Mouse (Mus musculus): ENCODE results near the gene 1810043G02Rik.
"Not testable (repeated sequence)": the region's sequence is repeated elsewhere in the genome, so short reads cannot be mapped to it uniquely, and the experiment has no call there.

1810043G02Rik gene

GRCm38 (mm10) chr10:77978351-77979350 is at the start of gene 1810043G02Rik:
1810043G02Rik (plus strand) TSS chr10:77978524.
- DNase-seq, result peak; percentile 100

- no peak for DNase-seq
Measured at GRCm38 (mm10) chr10:77939685-77940084, 38.6 kb upstream of the 1810043G02Rik start.

DNA sequence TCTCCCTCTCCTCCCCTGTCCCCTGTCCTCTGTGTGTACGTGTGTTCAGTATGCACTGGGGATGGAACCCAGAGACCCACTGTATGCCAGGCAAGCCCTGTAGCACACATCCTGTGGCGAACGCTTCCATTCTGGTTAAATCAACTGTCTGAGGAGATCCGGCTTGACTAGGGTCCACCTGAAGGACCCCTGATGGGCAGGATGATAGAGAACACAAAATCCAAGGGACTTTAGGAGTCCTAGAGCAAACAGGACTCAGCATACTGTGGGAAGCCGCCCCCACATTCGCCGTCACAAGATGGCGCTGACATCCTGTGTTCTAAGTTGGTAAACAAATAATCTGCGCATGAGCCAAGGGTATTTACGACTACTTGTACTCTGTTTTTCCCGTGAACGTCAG is 27.9 kb upstream of the 1810043G02Rik start:
- not testable (repeated sequence) for DNase-seq

DNA sequence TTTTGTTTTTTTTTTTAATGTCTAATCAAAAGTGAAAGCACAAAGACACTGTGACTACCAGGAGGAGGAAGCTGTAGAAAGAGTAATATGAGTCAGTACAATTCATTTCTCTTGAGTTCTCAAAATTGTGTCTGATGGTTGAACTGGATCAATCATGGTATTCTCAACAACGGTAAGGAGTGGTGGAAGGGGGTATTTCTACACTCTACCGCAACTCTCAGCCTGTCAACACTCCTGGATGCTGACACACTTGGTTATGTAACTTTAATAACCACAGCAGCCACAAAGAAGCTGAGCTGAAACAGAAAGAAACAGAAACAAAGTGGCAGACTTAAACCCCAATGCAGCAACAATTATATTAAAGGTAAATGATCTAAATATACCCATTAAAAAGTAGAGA is 15.6 kb upstream of the 1810043G02Rik start:
- DNase-seq, result no peak

DNA sequence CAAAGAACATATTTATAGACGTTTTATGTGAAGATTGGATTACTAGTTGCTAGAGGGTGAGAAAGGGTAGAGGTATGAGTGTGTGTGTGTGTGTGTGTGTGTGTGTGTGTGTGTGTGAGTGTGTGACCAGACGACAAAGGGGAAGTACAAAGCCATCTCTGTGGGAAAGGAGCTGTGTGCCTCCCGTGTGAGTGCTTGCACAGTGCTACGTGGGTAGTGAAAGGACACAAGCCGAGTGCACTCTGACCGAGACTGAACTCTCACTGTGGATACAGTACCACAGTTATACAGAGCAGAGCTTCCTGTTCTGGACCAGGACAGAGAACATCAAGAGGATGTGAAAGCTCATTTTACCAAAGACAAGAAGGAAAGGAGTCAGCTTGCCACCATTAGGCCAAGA is 14.4 kb upstream of the 1810043G02Rik start:
- DNase-seq, result no peak

GRCm38 (mm10) chr10:77969274-77969972 is 8.9 kb upstream of the 1810043G02Rik start:
- DNase-seq, result peak; percentile 33

DNA sequence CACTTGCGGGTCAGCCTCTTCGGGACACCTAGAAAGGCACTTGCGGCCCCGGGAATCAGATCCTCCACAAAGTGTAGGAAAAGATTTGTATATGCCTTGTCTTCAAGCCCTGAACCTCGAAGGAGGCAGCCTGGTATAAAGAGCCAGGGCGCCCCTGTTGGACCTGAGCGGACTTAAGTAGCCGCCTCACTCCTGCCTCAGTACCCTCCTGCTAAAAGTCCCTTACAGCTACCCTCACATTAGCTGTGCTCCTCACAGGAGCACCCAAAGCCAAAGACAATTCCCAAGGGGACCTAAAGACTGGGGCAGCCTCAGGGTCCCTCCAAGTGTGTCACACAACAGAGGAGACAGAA is 8.4 kb upstream of the 1810043G02Rik start:
- DNase-seq, result no peak

- no peak for DNase-seq
Measured at GRCm38 (mm10) chr10:77970481-77970880, 7.8 kb upstream of the 1810043G02Rik start, which contains the start of gene Trpm2. Trpm2 (minus strand) TSS chr10:77970563.

- no peak for DNase-seq
Measured at GRCm38 (mm10) chr10:77971191-77971590, 7.1 kb upstream of the 1810043G02Rik start.

GRCm38 (mm10) chr10:77971709-77972553 is 6.4 kb upstream of the 1810043G02Rik start:
- no peak for DNase-seq

DNA sequence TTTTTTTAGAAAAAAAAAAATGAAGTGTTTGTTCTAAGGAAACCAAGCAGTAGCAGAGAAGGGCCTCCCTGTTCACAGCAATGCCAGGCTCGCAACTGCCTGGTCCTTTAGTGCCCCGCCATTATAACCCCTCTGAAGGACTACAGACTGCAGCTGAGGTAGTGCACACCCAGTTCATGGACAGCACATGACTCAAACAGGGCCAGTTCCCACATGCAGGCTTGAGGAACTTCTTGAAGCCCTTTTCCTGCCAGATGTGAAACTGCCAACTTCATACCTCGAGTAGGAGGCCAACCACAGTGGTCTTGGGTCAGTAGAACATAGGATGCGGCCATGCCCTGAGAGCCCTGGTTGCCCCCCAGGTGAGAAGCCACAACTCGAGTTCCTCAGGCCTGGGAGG is 4.0 kb upstream of the 1810043G02Rik start:
- no peak for DNase-seq

DNA sequence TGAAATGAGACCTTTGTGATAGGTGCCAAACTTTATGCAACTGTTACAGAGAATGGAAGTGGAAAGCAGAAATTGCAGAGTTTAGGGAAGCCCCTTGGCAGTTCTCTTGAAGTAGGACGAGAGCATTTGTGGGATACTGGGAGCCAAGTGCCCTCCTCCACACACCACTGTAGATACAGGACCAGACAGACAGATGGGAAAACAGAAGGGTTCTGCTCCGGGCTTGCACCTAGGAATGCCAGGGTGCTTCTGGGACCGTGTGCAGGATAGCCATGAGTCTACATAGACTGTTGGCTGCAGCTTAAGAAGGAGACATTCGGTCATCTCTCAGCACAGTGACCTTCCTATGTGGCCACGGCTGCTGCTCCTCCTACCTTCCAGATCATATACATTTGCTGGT is 3.5 kb upstream of the 1810043G02Rik start:
- DNase-seq, result no peak

GRCm38 (mm10) chr10:77975653-77976052 is 2.7 kb upstream of the 1810043G02Rik start:
- DNase-seq, result no peak

GRCm38 (mm10) chr10:77976458-77977150 is 1.7 kb upstream of the 1810043G02Rik start:
- DNase-seq, result no peak

DNA sequence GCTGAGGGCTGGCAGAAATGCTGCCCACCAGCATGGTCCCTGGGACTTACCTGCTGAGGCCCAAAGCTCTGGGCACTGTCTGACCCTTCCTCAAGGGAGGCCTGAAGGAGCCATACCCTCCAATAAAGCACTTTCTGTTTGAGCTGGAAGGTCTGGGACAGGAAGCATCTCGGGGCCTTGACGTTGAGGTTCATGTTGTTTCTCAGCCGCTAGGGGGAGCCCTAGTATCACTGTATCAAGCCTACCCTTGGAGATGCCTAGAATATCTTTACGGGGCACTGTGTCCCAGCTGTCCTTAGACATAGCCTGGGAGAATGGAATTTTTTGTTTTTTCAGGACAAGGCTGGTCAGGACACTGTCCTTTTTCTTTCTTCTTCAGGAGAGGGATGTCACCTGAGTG is 6.3 kb downstream of the 1810043G02Rik start:
- DNase-seq, result peak; percentile 84

GRCm38 (mm10) chr10:77985775-77986174 is 7.5 kb downstream of the 1810043G02Rik start:
- no peak for DNase-seq

DNA sequence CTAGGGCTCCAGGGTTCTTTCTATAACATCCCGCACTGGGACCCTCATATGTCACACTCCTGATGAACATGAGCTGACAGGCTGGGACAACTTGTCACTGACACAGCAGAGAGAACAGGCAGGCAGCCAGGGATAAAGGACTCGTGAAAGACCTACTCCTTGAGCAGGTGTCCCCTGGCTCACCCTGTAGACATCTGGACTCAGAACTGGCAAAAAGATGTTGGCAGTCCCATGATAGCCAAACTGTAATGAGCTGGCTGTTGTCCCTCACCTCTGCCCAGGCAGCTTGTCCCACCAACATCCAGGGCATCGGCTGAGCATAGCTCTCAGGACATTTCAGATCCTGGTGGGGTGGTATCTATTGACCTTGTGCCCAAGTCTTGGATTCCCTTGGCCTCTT is 17.3 kb downstream of the 1810043G02Rik start:
- no peak for DNase-seq

- DNase-seq, result no peak
Measured at GRCm38 (mm10) chr10:78000200-78000599, 21.9 kb downstream of the 1810043G02Rik start.

DNA sequence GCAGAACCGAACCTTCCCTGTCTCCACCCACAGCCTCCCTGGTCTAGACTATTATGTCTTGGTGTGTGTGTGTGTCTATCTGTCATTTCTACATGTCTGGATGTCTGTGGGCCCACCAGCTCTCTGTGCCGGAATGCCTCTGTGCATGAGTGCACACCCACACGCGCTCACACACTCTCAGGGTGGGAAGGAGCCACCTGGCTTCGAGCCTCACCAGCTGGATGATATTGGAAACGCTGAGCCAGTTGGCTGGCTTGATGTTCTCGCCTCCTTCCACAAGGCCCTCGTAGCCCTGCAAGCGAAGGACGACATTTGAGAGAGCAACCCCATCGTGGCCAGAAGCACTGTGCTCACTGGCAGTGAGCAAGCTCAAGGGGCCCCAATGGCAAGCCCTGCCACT is 23.5 kb downstream of the 1810043G02Rik start:
- no peak for DNase-seq

GRCm38 (mm10) chr10:78002316-78002715 is 24.0 kb downstream of the 1810043G02Rik start:
- no peak for DNase-seq

- DNase-seq, result no peak
Measured at GRCm38 (mm10) chr10:78004479-78005100, 26.3 kb downstream of the 1810043G02Rik start.
